Mouse (Mus musculus) lung, embryonic 14.5 days (tissue): ENCODE results near the gene Anxa9. TPM values are rescaled to one million over a fixed set of nuclear protein-coding genes. Genes with fewer than 3 reads are reported as not detected.
A peak's percentile ranks its signal among the peaks of the same experiment; 100 is the strongest.

ENCODE experiments used
- ATAC-seq: fragments of 200-750 bp; cut with Nextera tagmentation; 2 replicates; pipeline ENCODE4 v1.8.0; 2017; ENCODE audit warnings: mild to moderate bottlenecking, moderate TSS enrichment, moderate library complexity; ENCODE audit not compliant: insufficient read depth
- DNase-seq: peaks from one replicate; pipeline ENCODE4 v3.0.0-alpha.2; 2015
- H3K27ac ChIP-seq: fragments of 300-500 bp; sonication (generic); 2 replicates; pipeline ENCODE4 v1.5.1; 2014; ENCODE audit warnings: low read depth, mild to moderate bottlenecking, moderate library complexity
- H3K27me3 ChIP-seq: fragments of 300-500 bp; sonication (generic); 2 replicates; pipeline ENCODE4 v1.6.1; 2014; ENCODE audit warnings: low read length, control low read depth; ENCODE audit not compliant: insufficient read depth
- H3K36me3 ChIP-seq: fragments of 300-500 bp; sonication (generic); 2 replicates; pipeline ENCODE4 v1.6.1; 2014; ENCODE audit warnings: control low read depth; ENCODE audit not compliant: insufficient read depth
- H3K4me1 ChIP-seq: fragments of 300-500 bp; sonication (generic); 2 replicates; pipeline ENCODE4 v1.6.1; 2014; ENCODE audit warnings: antibody characterized with exemption, control low read depth; ENCODE audit not compliant: insufficient read depth
- H3K4me2 ChIP-seq: fragments of 300-500 bp; sonication (generic); 2 replicates; pipeline ENCODE4 v1.6.1; 2014; ENCODE audit warnings: mild to moderate bottlenecking
- H3K4me3 ChIP-seq: fragments of 300-500 bp; sonication (generic); 2 replicates; pipeline ENCODE4 v1.5.1; 2014; ENCODE audit warnings: low read depth, low read length
- H3K9ac ChIP-seq: fragments of 300-500 bp; sonication (generic); 2 replicates; pipeline ENCODE4 v1.6.1; 2014
- H3K9me3 ChIP-seq: fragments of 300-500 bp; sonication (generic); 2 replicates; pipeline ENCODE4 v1.6.1; 2016; ENCODE audit warnings: low read depth, low read length, control low read depth
- CTCF ChIP-seq: IDR thresholded peaks from 2 replicates; pipeline ENCODE4 v1.5.1; 2016; ENCODE audit warnings: antibody characterized with exemption, low read depth
- WGBS: fragments of 180-500 bp; shearing (Covaris S2); extraction: QIAGEN DNeasy Blood & Tissue Kit; methylation state at CpG from one replicate; pipeline ENCODE4 v1.1.7; 2014; 5-methylcytosine and 5-hydroxymethylcytosine counted together
- polyA plus RNA-seq: library from polyadenylated mRNA; unstranded; fragments of >200 nt; fragmentation: Nextera tagmentation; extraction: Ambion mirVana; gene quantifications from 2 replicates; pipeline ENCODE4 v1.2.1, GENCODE M21; 2014

The Anxa9 gene
- polyA plus RNA-seq, 1 experiment from 2014 or later: 2.0 TPM

DNA sequence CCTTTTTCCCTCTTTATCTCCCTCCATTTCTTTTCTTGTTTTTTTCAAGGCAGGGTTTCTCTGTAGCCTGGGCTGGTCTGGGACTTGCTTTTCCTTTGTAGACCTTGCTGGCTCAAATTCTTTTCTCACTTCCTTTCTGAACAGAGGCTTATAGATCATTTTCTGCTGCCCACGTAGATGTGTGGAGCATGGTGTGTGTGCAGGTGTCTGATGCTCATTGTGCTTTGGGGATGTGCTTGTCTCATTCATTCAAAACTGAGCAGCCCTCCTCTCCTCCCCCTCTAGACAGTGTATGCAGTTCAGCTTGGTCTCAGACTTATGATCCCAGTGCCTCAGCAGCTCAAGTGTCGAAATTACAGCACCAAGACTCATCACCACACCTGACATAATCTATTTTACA, 12.1 kb upstream of the Anxa9 start:
- ATAC-seq (no peak), DNase-seq (no peak)
- Histone ChIP-seq H3K9ac (peak overlapping the region; percentile 13; the same call in 1 of the 2 replicates), H3K36me3 (peaks cover 47% of the 10 kb centered on the region), H3K27ac (peak overlapping the region; percentile 85), H3K9me3 (no peaks in the 10 kb centered on the region), H3K4me2 (peak overlapping the region; percentile 40), H3K27me3 (no peaks in the 10 kb centered on the region), H3K4me1 (peaks cover 20% of the 10 kb centered on the region; the same call in 1 of the 2 replicates), H3K4me3 (no peak overlapping the region)
- 54% methylated on average over 2 of the region's 2 CpGs for WGBS
- TF ChIP-seq CTCF: no peak

- ATAC-seq: no peak
- DNase-seq: peak; percentile 69
- no peak overlapping the region for H3K4me3 ChIP-seq
- no peaks in the 10 kb centered on the region for H3K9me3 ChIP-seq
- H3K9ac ChIP-seq: no peak overlapping the region
- peak overlapping the region; percentile 92 for H3K4me2 ChIP-seq
- no peaks in the 10 kb centered on the region for H3K27me3 ChIP-seq
- TF ChIP-seq CTCF: no peak
- H3K4me1 ChIP-seq: peaks cover 20% of the 10 kb centered on the region; the same call in 1 of the 2 replicates
- H3K36me3 ChIP-seq: peaks cover 42% of the 10 kb centered on the region
- peak overlapping the region; percentile 85 for H3K27ac ChIP-seq
- 35% methylated on average over 6 of the region's 6 CpGs for WGBS
Observed at GRCm38 (mm10) chr3:95318548-95318947, 11.6 kb upstream of the Anxa9 start.

GRCm38 (mm10) chr3:95317414-95318080, 10.6 kb upstream of the Anxa9 start:
- 12% methylated on average over 12 of the region's 12 CpGs for WGBS
- Histone ChIP-seq H3K27me3 (no peaks in the 10 kb centered on the region), H3K36me3 (peaks cover 32% of the 10 kb centered on the region), H3K9me3 (no peaks in the 10 kb centered on the region), H3K27ac (peak overlapping the region; percentile 85), H3K4me1 (peaks cover 20% of the 10 kb centered on the region; the same call in 1 of the 2 replicates), H3K4me3 (peak overlapping the region; percentile 12; the same call in 1 of the 2 replicates), H3K9ac (peak overlapping the region; percentile 0; the same call in 1 of the 2 replicates), H3K4me2 (peak overlapping the region; percentile 92)
- TF ChIP-seq CTCF: peak; percentile 84
- ATAC-seq (peak; percentile 42; the same call in 1 of the 2 replicates), DNase-seq (peak; percentile 81)

GRCm38 (mm10) chr3:95315844-95316550, 9.0 kb upstream of the Anxa9 start:
- no peak for TF ChIP-seq CTCF
- WGBS: 10% methylated on average over 9 of the region's 9 CpGs
- H3K36me3 ChIP-seq: peaks cover 16% of the 10 kb centered on the region
- H3K4me3 ChIP-seq: peak overlapping the region; percentile 94
- no peaks in the 10 kb centered on the region for H3K9me3 ChIP-seq
- no peak for DNase-seq
- peak overlapping the region; percentile 90 for H3K27ac ChIP-seq
- ATAC-seq: no peak
- no peaks in the 10 kb centered on the region for H3K27me3 ChIP-seq
- H3K9ac ChIP-seq: peak overlapping the region; percentile 99
- peak overlapping the region; percentile 92 for H3K4me2 ChIP-seq
- H3K4me1 ChIP-seq: peaks cover 20% of the 10 kb centered on the region; the same call in 1 of the 2 replicates

- peak overlapping the region; percentile 92 for H3K4me2 ChIP-seq
- DNase-seq (peak; percentile 94), ATAC-seq (peak; percentile 94)
- H3K27me3 ChIP-seq: no peaks in the 10 kb centered on the region
- WGBS: under 1% methylated on average over 69 of the region's 71 CpGs
- H3K27ac ChIP-seq: peak overlapping the region; percentile 90
- peak overlapping the region; percentile 94 for H3K4me3 ChIP-seq
- TF ChIP-seq CTCF: peak; percentile 65
- peak overlapping the region; percentile 99 for H3K9ac ChIP-seq
- H3K9me3 ChIP-seq: no peaks in the 10 kb centered on the region
- H3K4me1 ChIP-seq: peaks cover 20% of the 10 kb centered on the region; the same call in 1 of the 2 replicates
- peaks cover 9% of the 10 kb centered on the region for H3K36me3 ChIP-seq
Observed at GRCm38 (mm10) chr3:95315094-95315843, 8.3 kb upstream of the Anxa9 start.

- Histone ChIP-seq H3K27me3 (no peaks in the 10 kb centered on the region), H3K4me2 (peak within 1 kb of the TSS; percentile 92), H3K27ac (peak within 1 kb of the TSS; percentile 90), H3K9me3 (no peaks in the 10 kb centered on the region), H3K36me3 (0 out of 2 replicates have a peak, but pooled peaks cover 5% of the 10 kb centered on the region), H3K4me3 (peak within 1 kb of the TSS; percentile 94), H3K9ac (peak within 1 kb of the TSS; percentile 99), H3K4me1 (peaks cover 20% of the 10 kb centered on the region; the same call in 1 of the 2 replicates)
- ATAC-seq (no peak; the same call in 1 of the 2 replicates), DNase-seq (no peak)
- WGBS: 4% methylated on average over 27 of the region's 27 CpGs
- no peak for TF ChIP-seq CTCF
Observed at GRCm38 (mm10) chr3:95314486-95315093, 7.6 kb upstream of the Anxa9 start, which contains the start of gene Cers2. TSS of gene Cers2 (plus strand) at chr3:95314791.
